Mouse (Mus musculus): ENCODE results near the gene Zfp281. TPM values are rescaled to one million over a fixed set of nuclear protein-coding genes. Genes with fewer than 3 reads are reported as not detected.

The Zfp281 gene
- polyA plus RNA-seq, 1 experiment from 2014 or later = 19.5 TPM

GRCm38 (mm10) chr1:136596821-136597220 is 27.9 kb upstream of the Zfp281 start:
- Histone ChIP-seq H3K4me2 (replicated peaks; ENCODE audit: low read depth, low read length) (no peak overlapping the region), H3K9ac (replicated peaks; ENCODE audit: low read length) (no peak overlapping the region), H3K27me3 (ENCODE audit: insufficient read depth, low read length) (no peaks in the 10 kb centered on the region), H3K36me3 (ENCODE audit: insufficient read depth, low read length) (no peaks in the 10 kb centered on the region), H3K27ac (ENCODE audit: low read length) (no peak overlapping the region), H3K4me3 (ENCODE audit: low read length) (no peak overlapping the region), H3K9me3 (ENCODE audit: low read length) (no peaks in the 10 kb centered on the region), H3K4me1 (ENCODE audit: insufficient read depth, low read length) (no peaks in the 10 kb centered on the region)
- ATAC-seq (ENCODE audit: low FRiP score, low TSS enrichment) = no peak
- WGBS = 76% methylated on average over 2 of the region's 2 CpGs

GRCm38 (mm10) chr1:136598286-136598685 is 26.4 kb upstream of the Zfp281 start:
- H3K4me1 ChIP-seq (ENCODE audit: insufficient read depth, low read length) = no peaks in the 10 kb centered on the region
- no peaks in the 10 kb centered on the region for H3K27me3 ChIP-seq (ENCODE audit: insufficient read depth, low read length)
- ATAC-seq (ENCODE audit: low FRiP score, low TSS enrichment) = no peak
- 78% methylated on average over 5 of the region's 5 CpGs for WGBS
- no peaks in the 10 kb centered on the region for H3K9me3 ChIP-seq (ENCODE audit: low read length)
- H3K36me3 ChIP-seq (ENCODE audit: insufficient read depth, low read length) = no peaks in the 10 kb centered on the region
- no peak overlapping the region for H3K4me3 ChIP-seq (ENCODE audit: low read length)
- no peak overlapping the region for H3K9ac ChIP-seq (replicated peaks; ENCODE audit: low read length)
- H3K4me2 ChIP-seq (replicated peaks; ENCODE audit: low read depth, low read length) = no peak overlapping the region
- H3K27ac ChIP-seq (ENCODE audit: low read length) = no peak overlapping the region

- no peak overlapping the region for H3K4me3 ChIP-seq (ENCODE audit: low read length)
- no peak overlapping the region for H3K4me2 ChIP-seq (replicated peaks; ENCODE audit: low read depth, low read length)
- H3K36me3 ChIP-seq (ENCODE audit: insufficient read depth, low read length) = no peaks in the 10 kb centered on the region
- ATAC-seq (ENCODE audit: low FRiP score, low TSS enrichment) = no peak
- 80% methylated on average over 3 of the region's 3 CpGs for WGBS
- no peaks in the 10 kb centered on the region for H3K4me1 ChIP-seq (ENCODE audit: insufficient read depth, low read length)
- H3K9me3 ChIP-seq (ENCODE audit: low read length) = no peaks in the 10 kb centered on the region
- H3K27ac ChIP-seq (ENCODE audit: low read length) = no peak overlapping the region
- no peaks in the 10 kb centered on the region for H3K27me3 ChIP-seq (ENCODE audit: insufficient read depth, low read length)
- no peak overlapping the region for H3K9ac ChIP-seq (replicated peaks; ENCODE audit: low read length)
Measured at GRCm38 (mm10) chr1:136600067-136600466, 24.6 kb upstream of the Zfp281 start.

- H3K9ac ChIP-seq (replicated peaks; ENCODE audit: low read length) = no peak overlapping the region
- H3K4me2 ChIP-seq (replicated peaks; ENCODE audit: low read depth, low read length) = no peak overlapping the region
- no peaks in the 10 kb centered on the region for H3K4me1 ChIP-seq (ENCODE audit: insufficient read depth, low read length)
- H3K36me3 ChIP-seq (ENCODE audit: insufficient read depth, low read length) = no peaks in the 10 kb centered on the region
- H3K9me3 ChIP-seq (ENCODE audit: low read length) = no peaks in the 10 kb centered on the region
- no peak overlapping the region for H3K27ac ChIP-seq (ENCODE audit: low read length)
- H3K27me3 ChIP-seq (ENCODE audit: insufficient read depth, low read length) = no peaks in the 10 kb centered on the region
- 81% methylated on average over 9 of the region's 9 CpGs for WGBS
- no peak for ATAC-seq (ENCODE audit: low FRiP score, low TSS enrichment)
- no peak overlapping the region for H3K4me3 ChIP-seq (ENCODE audit: low read length)
Measured at GRCm38 (mm10) chr1:136600647-136601345, 23.9 kb upstream of the Zfp281 start.

- no peaks in the 10 kb centered on the region for H3K4me1 ChIP-seq (ENCODE audit: insufficient read depth, low read length)
- 80% methylated on average over 10 of the region's 10 CpGs for WGBS
- no peak for ATAC-seq (ENCODE audit: low FRiP score, low TSS enrichment)
Measured at GRCm38 (mm10) chr1:136601346-136601888, 23.3 kb upstream of the Zfp281 start.

GRCm38 (mm10) chr1:136602303-136602702 is 22.4 kb upstream of the Zfp281 start:
- no peaks in the 10 kb centered on the region for H3K9me3 ChIP-seq (ENCODE audit: low read length)
- H3K4me3 ChIP-seq (ENCODE audit: low read length) = no peak overlapping the region
- WGBS = 79% methylated on average over 5 of the region's 5 CpGs
- no peaks in the 10 kb centered on the region for H3K27me3 ChIP-seq (ENCODE audit: insufficient read depth, low read length)
- H3K4me1 ChIP-seq (ENCODE audit: insufficient read depth, low read length) = no peaks in the 10 kb centered on the region
- H3K36me3 ChIP-seq (ENCODE audit: insufficient read depth, low read length) = no peaks in the 10 kb centered on the region
- H3K27ac ChIP-seq (ENCODE audit: low read length) = no peak overlapping the region
- no peak overlapping the region for H3K4me2 ChIP-seq (replicated peaks; ENCODE audit: low read depth, low read length)
- no peak overlapping the region for H3K9ac ChIP-seq (replicated peaks; ENCODE audit: low read length)
- ATAC-seq (ENCODE audit: low FRiP score, low TSS enrichment) = no peak

More at GRCm38 (mm10) chr1:136601346-136601888, 23.3 kb upstream of the Zfp281 start:
- H3K27me3 ChIP-seq (ENCODE audit: insufficient read depth, low read length) = no peaks in the 10 kb centered on the region
- no peaks in the 10 kb centered on the region for H3K9me3 ChIP-seq (ENCODE audit: low read length)
- no peaks in the 10 kb centered on the region for H3K36me3 ChIP-seq (ENCODE audit: insufficient read depth, low read length)
- no peak overlapping the region for H3K27ac ChIP-seq (ENCODE audit: low read length)
- H3K9ac ChIP-seq (replicated peaks; ENCODE audit: low read length) = no peak overlapping the region
- H3K4me3 ChIP-seq (ENCODE audit: low read length) = no peak overlapping the region
- H3K4me2 ChIP-seq (replicated peaks; ENCODE audit: low read depth, low read length) = no peak overlapping the region

- no peaks in the 10 kb centered on the region for H3K36me3 ChIP-seq (ENCODE audit: insufficient read depth, low read length)
- no peak overlapping the region for H3K27ac ChIP-seq (ENCODE audit: low read length)
- no peaks in the 10 kb centered on the region for H3K27me3 ChIP-seq (ENCODE audit: insufficient read depth, low read length)
- H3K9ac ChIP-seq (replicated peaks; ENCODE audit: low read length) = no peak overlapping the region
- WGBS = 80% methylated on average over 4 of the region's 4 CpGs
- H3K4me3 ChIP-seq (ENCODE audit: low read length) = no peak overlapping the region
- H3K9me3 ChIP-seq (ENCODE audit: low read length) = no peaks in the 10 kb centered on the region
- H3K4me2 ChIP-seq (replicated peaks; ENCODE audit: low read depth, low read length) = no peak overlapping the region
- H3K4me1 ChIP-seq (ENCODE audit: insufficient read depth, low read length) = no peaks in the 10 kb centered on the region
- no peak for ATAC-seq (ENCODE audit: low FRiP score, low TSS enrichment)
Measured at GRCm38 (mm10) chr1:136604190-136604589, 20.5 kb upstream of the Zfp281 start.

- no peak overlapping the region for H3K4me3 ChIP-seq (ENCODE audit: low read length)
- 71% methylated on average over 9 of the region's 9 CpGs for WGBS
- no peak overlapping the region for H3K27ac ChIP-seq (ENCODE audit: low read length)
- no peak for ATAC-seq (ENCODE audit: low FRiP score, low TSS enrichment)
- H3K4me2 ChIP-seq (replicated peaks; ENCODE audit: low read depth, low read length) = no peak overlapping the region
- H3K9me3 ChIP-seq (ENCODE audit: low read length) = no peaks in the 10 kb centered on the region
- no peaks in the 10 kb centered on the region for H3K36me3 ChIP-seq (ENCODE audit: insufficient read depth, low read length)
- no peaks in the 10 kb centered on the region for H3K4me1 ChIP-seq (ENCODE audit: insufficient read depth, low read length)
- H3K27me3 ChIP-seq (ENCODE audit: insufficient read depth, low read length) = no peaks in the 10 kb centered on the region
- H3K9ac ChIP-seq (replicated peaks; ENCODE audit: low read length) = no peak overlapping the region
Measured at GRCm38 (mm10) chr1:136605790-136606189, 18.9 kb upstream of the Zfp281 start.

GRCm38 (mm10) chr1:136606278-136606677 is 18.4 kb upstream of the Zfp281 start:
- WGBS = 79% methylated on average over 4 of the region's 4 CpGs
- no peaks in the 10 kb centered on the region for H3K36me3 ChIP-seq (ENCODE audit: insufficient read depth, low read length)
- no peaks in the 10 kb centered on the region for H3K4me1 ChIP-seq (ENCODE audit: insufficient read depth, low read length)
- H3K4me2 ChIP-seq (replicated peaks; ENCODE audit: low read depth, low read length) = no peak overlapping the region
- H3K27me3 ChIP-seq (ENCODE audit: insufficient read depth, low read length) = no peaks in the 10 kb centered on the region
- ATAC-seq (ENCODE audit: low FRiP score, low TSS enrichment) = no peak
- no peak overlapping the region for H3K4me3 ChIP-seq (ENCODE audit: low read length)
- no peaks in the 10 kb centered on the region for H3K9me3 ChIP-seq (ENCODE audit: low read length)
- no peak overlapping the region for H3K9ac ChIP-seq (replicated peaks; ENCODE audit: low read length)
- H3K27ac ChIP-seq (ENCODE audit: low read length) = no peak overlapping the region

Data from kidney, embryonic 16.5 days (tissue).